Mouse (Mus musculus): ENCODE measurements around the gene Rnf150. TPM values are rescaled to one million over a fixed set of nuclear protein-coding genes. Genes with fewer than 3 reads are reported as not detected.

Rnf150 gene
- polyA plus RNA-seq, 1 experiment from 2014 or later, result 0.79 TPM

DNA sequence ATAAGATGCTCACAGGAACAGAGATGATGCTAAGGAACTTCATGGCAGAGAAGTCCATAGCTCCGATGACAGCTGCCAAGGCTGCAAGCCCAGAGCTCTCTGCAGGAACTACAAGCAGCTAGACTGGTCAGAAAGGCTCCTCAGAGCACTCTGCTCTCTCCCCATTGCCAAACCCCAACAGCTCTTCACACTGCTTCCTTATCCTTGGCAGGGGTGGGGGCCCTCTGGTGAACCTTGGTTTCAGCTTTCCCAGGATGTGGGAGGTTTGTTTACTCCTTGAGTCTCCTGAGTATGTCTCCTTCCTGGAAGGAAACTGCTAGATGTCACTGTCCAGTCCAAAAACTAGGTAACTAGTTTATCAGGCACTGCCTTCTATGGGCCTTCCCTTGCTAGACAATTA, 276.9 kb downstream of the Rnf150 start:
- Histone ChIP-seq H3K4me1 (ENCODE audit: control insufficient read depth, insufficient read depth, low read length) (peaks cover 8% of the 10 kb centered on the region), H3K27ac (ENCODE audit: low read length) (no peak overlapping the region), H3K4me3 (ENCODE audit: low read length) (no peak overlapping the region), H3K4me2 (ENCODE audit: low read depth, low read length) (no peak overlapping the region), H3K27me3 (ENCODE audit: control insufficient read depth, insufficient read depth, low read length) (no peaks in the 10 kb centered on the region), H3K9me3 (replicated peaks; ENCODE audit: control insufficient read depth, low read length) (no peaks in the 10 kb centered on the region), H3K9ac (ENCODE audit: low read length) (no peak overlapping the region), H3K36me3 (ENCODE audit: control insufficient read depth, insufficient read depth) (no peaks in the 10 kb centered on the region)
- no peak for ATAC-seq (replicated peaks; ENCODE audit: extremely low read depth, insufficient read depth, low FRiP score)
- WGBS, result 48% methylated on average over 1 of the region's 1 CpGs

DNA sequence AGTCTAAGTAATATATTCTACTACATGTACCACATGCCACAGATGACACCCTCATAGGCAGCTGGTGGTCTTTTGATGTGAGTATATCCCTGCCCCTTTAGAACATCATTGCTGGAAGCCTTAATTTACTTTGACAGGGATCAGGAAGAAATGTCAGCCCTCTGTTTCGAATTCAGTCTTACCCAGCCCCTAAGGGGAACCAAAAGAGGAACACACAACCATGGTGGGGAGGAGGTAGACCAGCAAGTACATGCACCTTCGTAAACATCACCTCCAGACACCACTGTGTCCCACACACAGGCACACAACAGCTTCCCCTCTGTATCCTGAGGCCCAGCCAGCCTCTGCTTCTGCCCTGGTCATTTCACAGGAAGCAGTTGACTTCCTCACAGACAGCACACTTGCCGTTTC, 277.6 kb downstream of the Rnf150 start:
- Histone ChIP-seq H3K4me3 (ENCODE audit: low read length) (no peak overlapping the region), H3K9ac (ENCODE audit: low read length) (no peak overlapping the region), H3K4me1 (ENCODE audit: control insufficient read depth, insufficient read depth, low read length) (peaks cover 2% of the 10 kb centered on the region), H3K27ac (ENCODE audit: low read length) (peak overlapping the region; percentile 54; the same call in 1 of the 2 replicates), H3K4me2 (ENCODE audit: low read depth, low read length) (no peak overlapping the region), H3K27me3 (ENCODE audit: control insufficient read depth, insufficient read depth, low read length) (no peaks in the 10 kb centered on the region), H3K36me3 (ENCODE audit: control insufficient read depth, insufficient read depth) (no peaks in the 10 kb centered on the region), H3K9me3 (replicated peaks; ENCODE audit: control insufficient read depth, low read length) (no peaks in the 10 kb centered on the region)
- no peak for ATAC-seq (replicated peaks; ENCODE audit: extremely low read depth, insufficient read depth, low FRiP score)
- WGBS, result 48% methylated on average over 3 of the region's 3 CpGs

Other genes starting within 250 kb of the Rnf150 start
- 43.0 and 46.3 TPM in 2 replicates for gene Zfp330, start 89.2 kb upstream of the Rnf150 start, polyA plus RNA-seq (2015; fragmentation: Nextera tagmentation; extraction: Ambion mirVana)

All from heart, embryonic 16.5 days (tissue).